Mouse (Mus musculus): ENCODE results near the gene Bad.

- TF ChIP-seq POLR2A (IDR thresholded peaks at IDR 0.05; ENCODE audit: borderline replicate concordance, extremely low read depth, low read depth, low read length) (no peak), CTCF (IDR thresholded peaks at IDR 0.05; ENCODE audit: insufficient read depth, low read length) (no peak)
Measured at GRCm38 (mm10) chr19:6904846-6905245, 36.8 kb upstream of the Bad start.
